8 mouse cellular contexts compared by ENCODE assay signal in genomic region chr19:3292028-3292427, GRCm38 (mm10). TPM values are rescaled to one million over a fixed set of nuclear protein-coding genes. Genes with fewer than 3 reads are reported as not detected.
DNase-seq lines count a peak whose midpoint lies in the region; ATAC-seq lines count a peak whose summit lies in the region.

No protein-coding gene starts in this region.

- H3K4me3 ChIP-seq in intestine, embryonic 14.5 days (ENCODE audit: low read depth, low read length) = no peak overlapping the region
- no peak overlapping the region for H3K4me3 ChIP-seq in midbrain, embryonic 11.5 days (ENCODE audit: low read depth, low read length)

- ATAC-seq in intestine, embryonic 14.5 days (replicated peaks; ENCODE audit: low FRiP score, low TSS enrichment, low read depth) = peak; percentile 67
- ATAC-seq in midbrain, embryonic 11.5 days (ENCODE audit: low FRiP score) = peak; percentile 82

- H3K4me1 ChIP-seq in intestine, embryonic 14.5 days (replicated peaks; ENCODE audit: control insufficient read depth, insufficient read depth, low read length) = no peaks in the 10 kb centered on the region
- H3K4me1 ChIP-seq in midbrain, embryonic 11.5 days (ENCODE audit: control insufficient read depth, insufficient read depth, low read length) = no peaks in the 10 kb centered on the region

- peak; percentile 34 to 40 for DNase-seq in cerebellum, adult 18-20 months
- no peak for DNase-seq in cerebellum, adult 11 months
- DNase-seq in cerebellum, postnatal 10 days = peak; percentile 85 to 86
- peak; percentile 38 to 40 for DNase-seq in frontal cortex, postnatal 25 days (ENCODE audit: low spot score in 2 of 2)
- DNase-seq in intestine, embryonic 14.5 days (ENCODE audit: low spot score) = peak; percentile 77
- DNase-seq in left cerebral cortex, postnatal 4 days = peak; percentile 66
- peak; percentile 91 for DNase-seq in midbrain, embryonic 11.5 days (ENCODE audit: low spot score, missing footprints)
- peak; percentile 63 for DNase-seq in right cerebral cortex, postnatal 4 days

- intact Hi-C loops in left cerebral cortex, postnatal 4 days (cut with DNase I) = loop anchor here (5.0 kb wide), 1 partner anchor 160 kb away; no protein-coding TSS in a partner anchor

- H3K9me3 ChIP-seq in intestine, embryonic 14.5 days (ENCODE audit: control insufficient read depth, low read length) = no peaks in the 10 kb centered on the region
- H3K9me3 ChIP-seq in midbrain, embryonic 11.5 days (ENCODE audit: control insufficient read depth, low read length) = no peaks in the 10 kb centered on the region

- no peaks in the 10 kb centered on the region for H3K27me3 ChIP-seq in intestine, embryonic 14.5 days (replicated peaks; ENCODE audit: control insufficient read depth, insufficient read depth, low read length)
- no peaks in the 10 kb centered on the region for H3K27me3 ChIP-seq in midbrain, embryonic 11.5 days (ENCODE audit: control insufficient read depth, insufficient read depth, low read length)

- peaks cover 51% of the 10 kb centered on the region for H3K36me3 ChIP-seq in intestine, embryonic 14.5 days (ENCODE audit: control insufficient read depth, insufficient read depth, low read length)
- peaks cover 4% of the 10 kb centered on the region; the same call in 1 of the 2 replicates for H3K36me3 ChIP-seq in midbrain, embryonic 11.5 days (ENCODE audit: control insufficient read depth, insufficient read depth, low read length)

- no peak overlapping the region for H3K4me2 ChIP-seq in intestine, embryonic 14.5 days (ENCODE audit: low read length)
- H3K4me2 ChIP-seq in midbrain, embryonic 11.5 days = no peak overlapping the region

- no peak overlapping the region for H3K27ac ChIP-seq in intestine, embryonic 14.5 days (ENCODE audit: low read depth)
- H3K27ac ChIP-seq in midbrain, embryonic 11.5 days (ENCODE audit: low read depth, low read length) = no peak overlapping the region

- H3K9ac ChIP-seq in intestine, embryonic 14.5 days (ENCODE audit: low read length) = no peak overlapping the region
- no peak overlapping the region for H3K9ac ChIP-seq in midbrain, embryonic 11.5 days (ENCODE audit: low read length)

- WGBS in intestine, embryonic 14.5 days = 75% methylated on average over 2 of the region's 2 CpGs
- 93% methylated on average over 2 of the region's 2 CpGs for WGBS in midbrain, embryonic 11.5 days

RNA-seq across cellular contexts. Expression of gene Ighmbp2, which starts 9.2 kb away (rescaled TPM):
- 9.3 and 10.5 TPM in 2 replicates for polyA plus RNA-seq in intestine, embryonic 14.5 days (2014; fragmentation: Nextera tagmentation; extraction: Ambion mirVana)
- 10 to 100 TPM; 13.5 TPM for total RNA-seq in left cerebral cortex, postnatal 4 days (2021)
- polyA plus RNA-seq in midbrain, embryonic 11.5 days (2014; fragmentation: Nextera tagmentation; extraction: Ambion mirVana) = 5.1 and 6.8 TPM in 2 replicates

RNA-seq across cellular contexts. Expression of gene Mrpl21, which starts 9.3 kb away (rescaled TPM):
- 143 and 147 TPM in 2 replicates for polyA plus RNA-seq in intestine, embryonic 14.5 days (2014; fragmentation: Nextera tagmentation; extraction: Ambion mirVana)
- total RNA-seq in left cerebral cortex, postnatal 4 days (2021) = 10 to 100 TPM; 51.5 to 52.5 TPM
- 125 and 131 TPM in 2 replicates for polyA plus RNA-seq in midbrain, embryonic 11.5 days (2014; fragmentation: Nextera tagmentation; extraction: Ambion mirVana)

RNA-seq across cellular contexts. Expression of gene Cpt1a, which starts 30.1 kb away (rescaled TPM):
- polyA plus RNA-seq in intestine, embryonic 14.5 days (2014; fragmentation: Nextera tagmentation; extraction: Ambion mirVana) = 22.8 and 24.3 TPM in 2 replicates
- 10 to 100 TPM; 24.1 to 28.5 TPM for total RNA-seq in left cerebral cortex, postnatal 4 days (2021)
- 8.7 and 11.0 TPM in 2 replicates for polyA plus RNA-seq in midbrain, embryonic 11.5 days (2014; fragmentation: Nextera tagmentation; extraction: Ambion mirVana)
